Mouse (Mus musculus): Measurements from ENCODE around the gene Dzip3. TPM values are rescaled to one million over a fixed set of nuclear protein-coding genes. Genes with fewer than 3 reads are reported as not detected.

Dzip3 gene
- 3.1 TPM in 2 replicates for polyA plus RNA-seq (2012; ENCODE audit: insufficient read depth, insufficient read length, missing spikeins)

- Histone ChIP-seq H3K4me3 (ENCODE audit: insufficient read depth, low read depth, low read length) (peak within 1 kb of the TSS; percentile 98), H3K4me1 (ENCODE audit: control insufficient read depth, insufficient read depth, insufficient read length, low read length) (peaks cover 3% of the 10 kb centered on the region; the same call in 1 of the 2 replicates), H3K27ac (replicated peaks; ENCODE audit: low read depth, low read length) (peak within 1 kb of the TSS; percentile 55)
Measured at GRCm38 (mm10) chr16:48993559-48994342, at the start of gene Dzip3, which contains the start of gene Cip2a. Gene Dzip3 (minus strand): TSS chr16:48994165. Gene Cip2a (plus strand): TSS chr16:48994185.

GRCm38 (mm10) chr16:49040554-49041221 lies 46.7 kb upstream of the Dzip3 start:
- Histone ChIP-seq H3K4me3 (ENCODE audit: insufficient read depth, low read depth, low read length) (no peak overlapping the region), H3K27ac (replicated peaks; ENCODE audit: low read depth, low read length) (no peak overlapping the region), H3K4me1 (ENCODE audit: control insufficient read depth, insufficient read depth, insufficient read length, low read length) (no peaks in the 10 kb centered on the region)

- H3K4me1 ChIP-seq (ENCODE audit: control insufficient read depth, insufficient read depth, insufficient read length, low read length): no peaks in the 10 kb centered on the region
Measured at GRCm38 (mm10) chr16:49037771-49038170, 43.8 kb upstream of the Dzip3 start.

GRCm38 (mm10) chr16:49035852-49036251 lies 41.9 kb upstream of the Dzip3 start:
- Histone ChIP-seq H3K4me3 (ENCODE audit: insufficient read depth, low read depth, low read length) (no peak overlapping the region), H3K4me1 (ENCODE audit: control insufficient read depth, insufficient read depth, insufficient read length, low read length) (no peaks in the 10 kb centered on the region), H3K27ac (replicated peaks; ENCODE audit: low read depth, low read length) (no peak overlapping the region)

More at GRCm38 (mm10) chr16:49037771-49038170, 43.8 kb upstream of the Dzip3 start:
- Histone ChIP-seq H3K27ac (replicated peaks; ENCODE audit: low read depth, low read length) (no peak overlapping the region), H3K4me3 (ENCODE audit: insufficient read depth, low read depth, low read length) (no peak overlapping the region)

- Histone ChIP-seq H3K4me3 (ENCODE audit: insufficient read depth, low read depth, low read length) (no peak overlapping the region), H3K4me1 (ENCODE audit: control insufficient read depth, insufficient read depth, insufficient read length, low read length) (no peaks in the 10 kb centered on the region), H3K27ac (replicated peaks; ENCODE audit: low read depth, low read length) (no peak overlapping the region)
Measured at GRCm38 (mm10) chr16:49016620-49017332, 22.8 kb upstream of the Dzip3 start.

- Histone ChIP-seq H3K4me1 (ENCODE audit: control insufficient read depth, insufficient read depth, insufficient read length, low read length) (no peaks in the 10 kb centered on the region), H3K4me3 (ENCODE audit: insufficient read depth, low read depth, low read length) (no peak overlapping the region), H3K27ac (replicated peaks; ENCODE audit: low read depth, low read length) (no peak overlapping the region)
Measured at GRCm38 (mm10) chr16:49004151-49004550, 10.2 kb upstream of the Dzip3 start.

- Histone ChIP-seq H3K4me1 (ENCODE audit: control insufficient read depth, insufficient read depth, insufficient read length, low read length) (peaks cover 3% of the 10 kb centered on the region; the same call in 1 of the 2 replicates), H3K4me3 (ENCODE audit: insufficient read depth, low read depth, low read length) (peak overlapping the region; percentile 98), H3K27ac (replicated peaks; ENCODE audit: low read depth, low read length) (no peak overlapping the region)
Measured at GRCm38 (mm10) chr16:48994343-48994693, 353 bp upstream of the Dzip3 start.

- Histone ChIP-seq H3K27ac (replicated peaks; ENCODE audit: low read depth, low read length) (no peak overlapping the region; the same call in 1 of the 2 replicates), H3K4me3 (ENCODE audit: insufficient read depth, low read depth, low read length) (peak overlapping the region; percentile 98), H3K4me1 (ENCODE audit: control insufficient read depth, insufficient read depth, insufficient read length, low read length) (peaks cover 3% of the 10 kb centered on the region; the same call in 1 of the 2 replicates)
Measured at GRCm38 (mm10) chr16:48993231-48993558, 770 bp downstream of the Dzip3 start.

- peaks cover 3% of the 10 kb centered on the region; the same call in 1 of the 2 replicates for H3K4me1 ChIP-seq (ENCODE audit: control insufficient read depth, insufficient read depth, insufficient read length, low read length)
- peak overlapping the region; percentile 98 for H3K4me3 ChIP-seq (ENCODE audit: insufficient read depth, low read depth, low read length)
- H3K27ac ChIP-seq (replicated peaks; ENCODE audit: low read depth, low read length): no peak overlapping the region
Measured at GRCm38 (mm10) chr16:48992437-48993230, 1.3 kb downstream of the Dzip3 start.

GRCm38 (mm10) chr16:48989700-48990099 lies 4.3 kb downstream of the Dzip3 start:
- Histone ChIP-seq H3K4me1 (ENCODE audit: control insufficient read depth, insufficient read depth, insufficient read length, low read length) (no peaks in the 10 kb centered on the region), H3K27ac (replicated peaks; ENCODE audit: low read depth, low read length) (no peak overlapping the region), H3K4me3 (ENCODE audit: insufficient read depth, low read depth, low read length) (no peak overlapping the region)

GRCm38 (mm10) chr16:48985034-48985627 lies 8.8 kb downstream of the Dzip3 start:
- H3K4me1 ChIP-seq (ENCODE audit: control insufficient read depth, insufficient read depth, insufficient read length, low read length): no peaks in the 10 kb centered on the region
- no peak overlapping the region for H3K4me3 ChIP-seq (ENCODE audit: insufficient read depth, low read depth, low read length)
- H3K27ac ChIP-seq (replicated peaks; ENCODE audit: low read depth, low read length): no peak overlapping the region

- H3K27ac ChIP-seq (replicated peaks; ENCODE audit: low read depth, low read length): no peak overlapping the region
- no peak overlapping the region for H3K4me3 ChIP-seq (ENCODE audit: insufficient read depth, low read depth, low read length)
- no peaks in the 10 kb centered on the region for H3K4me1 ChIP-seq (ENCODE audit: control insufficient read depth, insufficient read depth, insufficient read length, low read length)
Measured at GRCm38 (mm10) chr16:48979965-48980364, 14.0 kb downstream of the Dzip3 start.

- Histone ChIP-seq H3K27ac (replicated peaks; ENCODE audit: low read depth, low read length) (no peak overlapping the region), H3K4me1 (ENCODE audit: control insufficient read depth, insufficient read depth, insufficient read length, low read length) (no peaks in the 10 kb centered on the region), H3K4me3 (ENCODE audit: insufficient read depth, low read depth, low read length) (no peak overlapping the region)
Measured at GRCm38 (mm10) chr16:48973548-48973947, 20.4 kb downstream of the Dzip3 start.

- H3K4me3 ChIP-seq (ENCODE audit: insufficient read depth, low read depth, low read length): no peak overlapping the region
- no peak overlapping the region for H3K27ac ChIP-seq (replicated peaks; ENCODE audit: low read depth, low read length)
- H3K4me1 ChIP-seq (ENCODE audit: control insufficient read depth, insufficient read depth, insufficient read length, low read length): no peaks in the 10 kb centered on the region
Measured at GRCm38 (mm10) chr16:48972996-48973395, 21.0 kb downstream of the Dzip3 start.

Data from brown adipose tissue, adult 24 weeks (tissue).